Mouse (Mus musculus): ENCODE data around the gene Vmn2r74. TPM values are rescaled to one million over a fixed set of nuclear protein-coding genes. Genes with fewer than 3 reads are reported as not detected.

The Vmn2r74 gene
- not detected for total RNA-seq (2023)

GRCm38 (mm10) chr7:85961529-85961928 is at the start of gene Vmn2r74:
Vmn2r74 (minus strand) TSS chr7:85961629.

Other genes with a start within 250 kb of the Vmn2r74 start
- gene Vmn2r72, start 206.5 kb downstream of the Vmn2r74 start, total RNA-seq (2023) = not detected
- gene Vmn2r73, start 85.4 kb downstream of the Vmn2r74 start, total RNA-seq (2023) = not detected
- not detected for gene Vmn2r75, start 210.1 kb upstream of the Vmn2r74 start, total RNA-seq (2023)